Mouse (Mus musculus): ENCODE measurements around the gene Ppip5k2.

The Ppip5k2 gene

GRCm38 (mm10) chr1:97659405-97659804, 110.8 kb downstream of the Ppip5k2 start:
- DNase-seq = peak; percentile 91

GRCm38 (mm10) chr1:97657786-97658185, 112.4 kb downstream of the Ppip5k2 start:
- DNase-seq = no peak

GRCm38 (mm10) chr1:97657201-97657600, 113.0 kb downstream of the Ppip5k2 start:
- DNase-seq = no peak
